Mouse (Mus musculus): ENCODE data around the gene Zbtb26.

DNA sequence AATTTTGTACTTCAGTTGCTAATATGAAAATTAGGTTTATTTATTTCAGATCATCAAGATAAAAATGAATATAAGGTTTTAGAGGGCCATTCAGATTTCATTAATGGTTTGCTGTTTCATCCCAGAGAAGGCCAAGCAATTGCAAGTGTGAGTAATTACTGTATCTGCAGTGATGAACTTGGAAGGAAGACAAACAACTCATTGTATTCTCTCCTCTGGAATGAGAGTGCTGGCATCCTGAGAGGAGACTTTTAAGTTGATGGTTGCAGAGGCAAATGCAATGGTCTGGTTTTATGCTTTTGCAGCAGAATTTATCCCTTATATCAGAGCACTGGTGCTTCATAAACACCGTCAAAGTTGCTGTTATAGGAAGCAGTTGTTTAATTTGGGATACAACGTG, 46.0 kb upstream of the Zbtb26 start:
- TF ChIP-seq MAX (IDR thresholded peaks at IDR 0.05), result no peak
- no peak for TF ChIP-seq CTCF (IDR thresholded peaks at IDR 0.05; ENCODE audit: control insufficient read depth, insufficient read depth, insufficient read length)
- TF ChIP-seq MYOD1 (IDR thresholded peaks at IDR 0.05; ENCODE audit: control insufficient read depth, insufficient read length, low read depth), result no peak
- TF ChIP-seq MYOG (IDR thresholded peaks at IDR 0.05; ENCODE audit: control insufficient read depth, extremely low read depth, insufficient read length), result no peak
- TF ChIP-seq CEBPB (IDR thresholded peaks at IDR 0.05; ENCODE audit: low read depth), result no peak
- TF ChIP-seq USF1 (IDR thresholded peaks at IDR 0.05; ENCODE audit: low read depth), result no peak
- TF ChIP-seq FOSL1 (IDR thresholded peaks at IDR 0.05; ENCODE audit: insufficient read depth, low read length, poor library complexity, severe bottlenecking), result no peak

All from C2C12 (cell line).